Mouse (Mus musculus) hindbrain, embryonic 13.5 days (tissue): ENCODE measurements around the gene Chrdl2. TPM values are rescaled to one million over a fixed set of nuclear protein-coding genes. Genes with fewer than 3 reads are reported as not detected.
A peak's percentile ranks its signal among the peaks of the same experiment; 100 is the strongest.

Source experiments
- ATAC-seq: fragments of 200-750 bp; cut with Nextera tagmentation; 2 replicates; pipeline ENCODE4 v1.8.0; 2017; ENCODE audit warnings: moderate TSS enrichment; ENCODE audit not compliant: low FRiP score
- H3K27ac ChIP-seq: fragments of 300-500 bp; sonication (generic); 2 replicates; pipeline ENCODE4 v1.5.1; 2015; ENCODE audit warnings: inconsistent platforms, mild to moderate bottlenecking, moderate library complexity
- H3K27me3 ChIP-seq: fragments of 300-500 bp; sonication (generic); 2 replicates; pipeline ENCODE4 v1.6.1; 2015; ENCODE audit warnings: mild to moderate bottlenecking, inconsistent platforms
- H3K36me3 ChIP-seq: fragments of 300-500 bp; sonication (generic); 2 replicates; pipeline ENCODE4 v1.6.1; 2015; ENCODE audit warnings: mild to moderate bottlenecking, inconsistent platforms
- H3K4me1 ChIP-seq: fragments of 300-500 bp; sonication (generic); replicated peaks from 2 replicates; pipeline ENCODE4 v1.6.1; 2015; ENCODE audit warnings: inconsistent platforms
- H3K4me2 ChIP-seq: fragments of 300-500 bp; sonication (generic); 2 replicates; pipeline ENCODE4 v1.6.1; 2015; ENCODE audit warnings: inconsistent platforms, mild to moderate bottlenecking, moderate library complexity
- H3K4me3 ChIP-seq: fragments of 300-500 bp; sonication (generic); 2 replicates; pipeline ENCODE4 v1.5.1; 2015; ENCODE audit warnings: mild to moderate bottlenecking, inconsistent platforms
- H3K9ac ChIP-seq: fragments of 300-500 bp; sonication (generic); 2 replicates; pipeline ENCODE4 v1.6.1; 2015; ENCODE audit warnings: mild to moderate bottlenecking, inconsistent platforms
- H3K9me3 ChIP-seq: fragments of 300-500 bp; sonication (generic); 2 replicates; pipeline ENCODE4 v1.6.1; 2016; ENCODE audit warnings: inconsistent platforms
- WGBS: fragments of 180-500 bp; shearing (Covaris S2); methylation state at CpG from one replicate; pipeline ENCODE4 v1.1.7; 2015; 5-methylcytosine and 5-hydroxymethylcytosine counted together
- polyA plus RNA-seq: library from polyadenylated mRNA; unstranded; fragments of >200 nt; fragmentation: Nextera tagmentation; extraction: Ambion mirVana; gene quantifications from 2 replicates; pipeline ENCODE4 v1.2.1, GENCODE M21; 2015

Chrdl2 gene
- polyA plus RNA-seq, 1 experiment from 2014 or later: 0.42 TPM

DNA sequence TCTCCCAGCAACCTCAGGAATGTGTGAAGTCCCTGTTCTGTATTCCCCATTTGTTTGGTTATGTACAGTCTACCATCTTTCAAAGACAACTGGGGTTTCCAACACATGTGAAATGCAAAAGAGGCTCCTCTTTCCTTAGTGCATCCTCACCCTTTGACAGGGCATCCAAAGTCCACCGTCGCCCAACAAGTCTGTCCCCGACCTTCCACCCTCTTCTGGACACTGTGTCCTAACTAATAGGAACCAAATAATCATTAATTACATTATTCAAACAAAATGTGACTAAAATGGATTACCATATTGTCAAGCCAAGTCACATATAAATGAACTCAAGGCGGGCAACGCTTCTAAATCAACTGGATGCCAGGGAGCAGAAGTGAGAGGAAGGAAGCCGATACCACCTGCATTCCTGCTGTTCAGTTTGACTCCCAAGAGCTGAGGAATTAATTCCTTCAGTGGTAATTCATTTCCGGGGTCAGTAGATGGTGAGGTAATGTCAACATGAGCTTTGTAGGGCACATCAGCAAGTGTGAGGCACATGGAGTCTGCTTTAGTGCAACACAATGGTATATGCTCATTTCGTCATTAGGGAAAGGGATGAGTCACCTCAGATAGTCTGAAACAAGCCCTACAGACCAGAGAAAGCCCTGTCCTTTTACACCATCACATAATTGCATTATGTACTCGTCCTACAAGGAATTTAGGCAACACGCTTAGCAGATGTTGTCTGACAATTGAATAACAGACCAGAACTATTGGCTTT lies 31.6 kb upstream of the Chrdl2 start:
- Histone ChIP-seq H3K9me3 (no peaks in the 10 kb centered on the region), H3K27ac (peak overlapping the region; percentile 40; the same call in 1 of the 2 replicates), H3K4me2 (no peak overlapping the region), H3K27me3 (no peaks in the 10 kb centered on the region), H3K9ac (no peak overlapping the region), H3K4me3 (no peak overlapping the region), H3K36me3 (no peaks in the 10 kb centered on the region), H3K4me1 (peaks cover 56% of the 10 kb centered on the region)
- no peak for ATAC-seq
- 74% methylated on average over 10 of the region's 10 CpGs for WGBS

DNA sequence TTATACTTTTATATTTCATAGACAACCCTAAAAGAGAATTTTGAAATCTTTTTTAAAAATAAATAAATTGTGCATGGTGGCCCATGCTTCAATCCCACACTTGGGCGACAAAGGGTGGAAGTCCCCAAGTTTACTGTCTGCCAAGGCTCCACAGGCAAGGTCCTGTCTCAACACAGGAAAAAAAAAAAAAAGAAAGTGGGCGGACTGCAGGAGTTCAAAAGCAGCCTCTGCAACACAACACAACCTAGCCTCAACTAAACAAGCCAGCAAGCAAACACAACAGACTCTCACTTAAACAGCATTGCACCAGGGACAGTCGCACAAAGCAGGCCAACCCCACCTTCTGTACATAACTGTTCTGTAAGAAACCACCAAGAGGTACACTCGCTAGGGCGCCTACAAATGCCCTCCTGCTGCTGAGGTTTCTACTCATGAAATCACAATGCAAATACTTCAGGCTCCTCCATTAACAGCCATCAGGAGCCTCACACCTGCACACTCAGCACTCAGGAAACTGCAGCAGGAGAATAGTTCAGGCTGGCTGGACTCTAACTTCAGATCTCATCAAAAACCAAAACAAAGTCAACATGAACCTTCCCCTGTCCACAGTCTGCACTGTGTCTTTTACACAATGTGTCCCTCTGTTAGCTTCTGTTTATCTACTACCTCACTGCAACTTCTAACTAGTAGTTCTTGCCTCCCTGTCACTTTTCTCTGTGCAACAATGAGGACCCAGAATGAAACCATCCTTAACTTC lies 30.0 kb upstream of the Chrdl2 start:
- no peaks in the 10 kb centered on the region for H3K36me3 ChIP-seq
- no peak overlapping the region for H3K4me2 ChIP-seq
- 88% methylated on average over 5 of the region's 5 CpGs for WGBS
- H3K4me3 ChIP-seq: no peak overlapping the region
- peaks cover 59% of the 10 kb centered on the region for H3K4me1 ChIP-seq
- no peak overlapping the region for H3K9ac ChIP-seq
- H3K9me3 ChIP-seq: no peaks in the 10 kb centered on the region
- H3K27ac ChIP-seq: no peak overlapping the region
- H3K27me3 ChIP-seq: no peaks in the 10 kb centered on the region
- ATAC-seq: no peak

DNA sequence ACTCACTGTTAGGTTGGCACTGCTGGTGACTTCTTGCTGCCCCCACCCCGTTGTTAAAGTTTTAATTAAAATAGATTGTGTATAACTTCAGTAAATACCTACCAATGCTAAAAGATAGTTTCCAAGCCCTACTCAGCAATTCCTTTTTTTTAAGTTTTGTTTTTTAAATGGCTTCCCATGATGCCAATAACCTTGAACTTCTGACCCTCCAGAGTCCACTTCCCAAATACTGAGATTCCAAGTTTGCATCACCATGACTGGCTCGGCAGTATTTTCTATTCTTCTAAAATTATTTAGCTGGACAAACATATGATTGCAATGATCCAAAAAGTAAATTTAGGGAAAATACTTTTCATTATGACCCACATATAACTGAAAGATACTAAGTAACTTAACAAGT lies 27.9 kb upstream of the Chrdl2 start:
- H3K4me2 ChIP-seq: no peak overlapping the region
- H3K27me3 ChIP-seq: no peaks in the 10 kb centered on the region
- WGBS: 87% methylated on average over 2 of the region's 2 CpGs
- no peak overlapping the region for H3K9ac ChIP-seq
- H3K4me3 ChIP-seq: no peak overlapping the region
- no peak overlapping the region for H3K27ac ChIP-seq
- H3K9me3 ChIP-seq: no peaks in the 10 kb centered on the region
- H3K4me1 ChIP-seq: peaks cover 46% of the 10 kb centered on the region
- no peak for ATAC-seq
- H3K36me3 ChIP-seq: no peaks in the 10 kb centered on the region

DNA sequence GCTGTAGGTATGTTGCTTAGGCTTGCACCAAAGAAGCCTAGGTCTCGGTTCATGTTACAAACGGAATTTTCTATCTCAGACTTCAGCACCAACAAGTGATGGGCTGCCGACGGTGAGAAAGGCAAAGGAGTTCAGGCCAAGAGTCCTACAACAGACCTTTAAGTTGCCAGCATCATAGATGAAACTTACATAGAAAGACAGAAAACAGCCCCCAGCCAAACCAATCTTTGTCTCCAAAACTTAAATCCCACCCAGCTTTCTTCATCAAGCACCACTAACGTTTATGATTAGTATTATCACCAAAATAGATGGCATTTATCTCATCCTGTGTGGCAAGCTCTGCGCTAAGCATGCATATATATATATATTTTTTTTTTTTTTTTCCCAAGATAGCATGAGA lies 26.9 kb upstream of the Chrdl2 start:
- Histone ChIP-seq H3K4me1 (peaks cover 38% of the 10 kb centered on the region), H3K27ac (0 out of 2 replicates have a peak overlapping the region, but pooled peaks have one; percentile 35), H3K27me3 (no peaks in the 10 kb centered on the region), H3K4me2 (peak overlapping the region; percentile 86), H3K9ac (peak overlapping the region; percentile 95), H3K9me3 (no peaks in the 10 kb centered on the region), H3K36me3 (no peaks in the 10 kb centered on the region), H3K4me3 (peak overlapping the region; percentile 95)
- 11% methylated on average over 6 of the region's 6 CpGs for WGBS
- ATAC-seq: no peak

DNA sequence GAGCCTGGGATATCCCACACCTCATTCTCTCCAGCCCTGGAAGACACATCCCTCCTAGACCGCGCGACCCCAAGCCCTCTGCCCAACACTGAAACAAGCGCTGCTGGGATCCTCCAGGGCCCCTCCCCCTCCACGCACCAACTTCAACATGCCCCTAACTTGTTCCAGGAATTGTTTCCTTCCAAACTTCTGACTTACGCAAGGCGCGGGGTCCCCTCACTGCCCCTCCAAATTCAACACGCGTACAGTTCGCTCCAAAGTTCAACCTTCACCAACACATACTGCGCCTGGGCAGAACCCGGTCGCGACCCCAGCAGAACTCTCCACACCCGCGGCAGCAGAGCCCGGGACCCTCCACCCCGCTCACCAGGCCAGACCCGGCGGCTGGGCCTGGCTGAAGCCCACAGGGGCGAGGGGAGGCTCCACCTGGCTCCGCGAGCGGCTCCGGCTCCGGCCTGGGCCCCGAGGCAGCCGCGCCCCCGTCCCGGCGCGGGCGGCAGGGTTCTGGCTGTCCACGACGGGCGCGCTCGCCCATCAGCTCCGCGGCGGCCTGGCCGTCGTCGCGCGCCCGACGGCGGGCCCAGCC lies 26.3 kb upstream of the Chrdl2 start:
- ATAC-seq: peak; percentile 82
- under 1% methylated on average over 51 of the region's 51 CpGs for WGBS
- H3K4me3 ChIP-seq: peak overlapping the region; percentile 95
- H3K9me3 ChIP-seq: no peaks in the 10 kb centered on the region
- peak overlapping the region; percentile 95 for H3K9ac ChIP-seq
- peaks cover 32% of the 10 kb centered on the region for H3K4me1 ChIP-seq
- peak overlapping the region; percentile 98 for H3K27ac ChIP-seq
- H3K27me3 ChIP-seq: no peaks in the 10 kb centered on the region
- no peaks in the 10 kb centered on the region for H3K36me3 ChIP-seq
- H3K4me2 ChIP-seq: peak overlapping the region; percentile 86

DNA sequence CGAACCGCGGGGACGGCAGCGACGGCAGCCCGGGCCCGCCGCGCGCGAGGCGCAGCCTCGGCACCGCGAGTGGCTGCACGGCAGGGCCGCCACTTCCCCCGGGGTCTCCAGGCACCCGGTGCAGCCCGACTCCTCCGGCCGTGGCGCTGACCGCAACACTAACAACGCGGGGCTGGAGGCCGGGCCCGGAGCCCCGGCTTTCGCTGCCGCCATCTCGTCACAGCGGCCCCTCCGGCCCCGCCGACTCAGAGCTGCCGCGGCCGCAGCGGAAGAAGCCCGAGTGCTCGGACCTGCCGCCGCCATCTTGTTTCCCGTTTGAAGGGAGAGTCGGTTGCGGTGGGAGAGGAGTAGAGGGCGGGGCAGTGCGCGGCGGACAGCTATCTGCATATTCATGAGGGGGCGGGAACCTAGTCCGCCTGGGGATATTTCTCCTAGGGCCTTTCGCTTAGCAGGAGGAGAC lies 25.8 kb upstream of the Chrdl2 start, which contains the start of gene Rnf169:
Rnf169 (minus strand) TSS at position 317 of the 460 bp plus-strand sequence.
- H3K36me3 ChIP-seq: no peaks in the 10 kb centered on the region
- peak; percentile 94 for ATAC-seq
- WGBS: under 1% methylated on average over 37 of the region's 55 CpGs
- H3K4me3 ChIP-seq: peak within 1 kb of the TSS; percentile 95
- peak within 1 kb of the TSS; percentile 86 for H3K4me2 ChIP-seq
- H3K27me3 ChIP-seq: no peaks in the 10 kb centered on the region
- no peaks in the 10 kb centered on the region for H3K9me3 ChIP-seq
- peak within 1 kb of the TSS; percentile 98 for H3K27ac ChIP-seq
- H3K9ac ChIP-seq: peak within 1 kb of the TSS; percentile 95
- H3K4me1 ChIP-seq: peaks cover 30% of the 10 kb centered on the region

DNA sequence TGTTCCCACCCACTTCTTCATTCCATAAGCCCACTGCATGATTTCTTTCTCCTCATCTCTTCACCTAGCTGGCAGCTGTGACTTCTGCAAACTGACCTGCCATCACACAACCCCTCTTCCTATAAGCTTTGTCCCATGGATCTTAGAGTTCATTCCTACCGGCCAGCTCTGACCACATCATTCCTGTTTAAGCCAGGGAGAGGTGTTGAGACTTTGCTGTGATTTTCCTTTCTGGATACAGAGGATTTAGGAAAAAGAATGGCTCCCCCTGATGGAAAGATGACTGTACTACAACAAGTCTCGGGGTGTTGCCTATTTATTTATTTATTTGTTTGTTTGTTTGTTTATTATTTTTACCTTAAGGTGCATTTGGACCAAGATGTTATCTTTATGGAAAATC lies 24.7 kb upstream of the Chrdl2 start:
- Histone ChIP-seq H3K27me3 (no peaks in the 10 kb centered on the region), H3K36me3 (no peaks in the 10 kb centered on the region), H3K9me3 (no peaks in the 10 kb centered on the region), H3K4me3 (peak overlapping the region; percentile 95; the same call in 1 of the 2 replicates), H3K27ac (peak overlapping the region; percentile 72), H3K4me2 (no peak overlapping the region), H3K9ac (no peak overlapping the region), H3K4me1 (peaks cover 26% of the 10 kb centered on the region)
- WGBS: 6% methylated on average over 2 of the region's 2 CpGs
- ATAC-seq: no peak

DNA sequence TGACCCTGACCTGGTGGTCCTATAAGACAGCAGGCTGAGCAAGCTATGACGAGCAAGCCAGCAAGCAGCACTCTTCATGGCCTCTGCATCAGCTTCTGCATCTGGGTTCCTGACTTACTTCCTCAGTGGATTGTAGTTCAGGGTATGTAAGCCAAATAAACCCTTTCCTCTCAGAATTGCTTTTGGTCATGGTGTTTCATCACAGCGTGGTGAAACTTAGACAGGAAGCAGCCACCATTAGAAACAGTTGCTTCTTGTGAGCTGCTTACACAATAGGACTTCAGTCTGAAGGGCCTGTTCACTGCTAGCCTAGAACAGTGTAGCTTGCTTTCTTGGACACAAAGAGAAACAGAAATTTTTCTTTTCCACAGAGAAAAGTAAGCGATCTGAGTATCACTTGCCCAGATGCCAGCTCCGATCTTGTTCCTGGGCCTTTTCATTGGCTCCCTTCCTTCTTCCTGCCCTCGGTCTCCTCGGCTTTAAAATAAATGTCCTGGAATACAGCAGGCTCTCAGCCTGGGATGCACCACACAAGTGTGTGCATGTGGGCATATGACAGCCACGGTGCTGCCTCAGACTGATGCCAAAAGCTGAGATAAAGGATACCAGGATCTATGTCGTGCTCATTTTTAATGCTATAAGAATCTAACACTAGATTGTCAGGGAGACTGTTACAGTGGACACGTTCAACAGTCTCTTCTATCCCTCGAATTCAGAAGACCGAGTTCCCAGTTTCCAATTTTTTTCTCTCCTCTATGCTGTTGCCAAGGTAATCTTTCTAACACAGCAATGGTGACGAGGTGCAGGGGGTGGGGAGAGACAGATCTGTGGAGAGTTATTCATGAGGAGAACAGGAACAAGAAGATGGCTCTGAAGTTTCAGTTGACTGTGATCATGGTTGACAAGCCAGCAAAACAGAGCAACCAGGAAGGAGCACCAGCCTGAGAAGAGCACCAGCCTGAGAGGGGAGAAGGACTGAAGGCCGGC lies 23.4 kb upstream of the Chrdl2 start:
- no peak overlapping the region for H3K27ac ChIP-seq
- WGBS: 82% methylated on average over 13 of the region's 13 CpGs

DNA sequence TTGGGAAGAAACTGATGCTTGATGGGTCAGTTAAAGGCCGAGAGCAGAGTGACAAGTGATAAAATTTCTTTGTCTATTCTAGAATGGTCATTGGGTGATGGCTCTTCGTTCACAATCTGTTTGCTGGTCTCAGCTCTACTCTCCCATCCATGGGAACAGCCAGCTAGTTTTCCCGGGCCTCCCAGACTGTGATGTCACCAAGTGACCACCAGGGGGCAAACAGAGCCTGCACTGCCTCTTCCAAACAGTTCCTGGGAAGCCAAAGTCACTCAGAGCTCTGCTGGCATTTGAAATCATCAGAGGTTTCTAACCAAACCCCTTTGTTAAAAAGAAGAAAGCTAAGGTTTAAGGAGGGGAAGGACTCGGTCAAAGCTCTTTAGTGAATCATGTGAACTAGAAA lies 17.2 kb upstream of the Chrdl2 start:
- Histone ChIP-seq H3K27ac (no peak overlapping the region), H3K4me2 (no peak overlapping the region), H3K36me3 (no peaks in the 10 kb centered on the region), H3K4me3 (no peak overlapping the region), H3K9ac (no peak overlapping the region), H3K9me3 (no peaks in the 10 kb centered on the region), H3K27me3 (no peaks in the 10 kb centered on the region; the same call in 1 of the 2 replicates), H3K4me1 (no peaks in the 10 kb centered on the region)
- WGBS: 5% methylated on average over 4 of the region's 4 CpGs
- ATAC-seq: 0 out of 2 replicates have a peak, but pooled peaks have one; percentile 43

More for the DNA sequence above, 23.4 kb upstream of the Chrdl2 start:
- no peaks in the 10 kb centered on the region for H3K9me3 ChIP-seq
- ATAC-seq: no peak
- H3K36me3 ChIP-seq: no peaks in the 10 kb centered on the region
- no peak overlapping the region for H3K4me3 ChIP-seq
- no peak overlapping the region for H3K9ac ChIP-seq
- H3K27me3 ChIP-seq: no peaks in the 10 kb centered on the region
- H3K4me1 ChIP-seq: peaks cover 24% of the 10 kb centered on the region
- H3K4me2 ChIP-seq: no peak overlapping the region

DNA sequence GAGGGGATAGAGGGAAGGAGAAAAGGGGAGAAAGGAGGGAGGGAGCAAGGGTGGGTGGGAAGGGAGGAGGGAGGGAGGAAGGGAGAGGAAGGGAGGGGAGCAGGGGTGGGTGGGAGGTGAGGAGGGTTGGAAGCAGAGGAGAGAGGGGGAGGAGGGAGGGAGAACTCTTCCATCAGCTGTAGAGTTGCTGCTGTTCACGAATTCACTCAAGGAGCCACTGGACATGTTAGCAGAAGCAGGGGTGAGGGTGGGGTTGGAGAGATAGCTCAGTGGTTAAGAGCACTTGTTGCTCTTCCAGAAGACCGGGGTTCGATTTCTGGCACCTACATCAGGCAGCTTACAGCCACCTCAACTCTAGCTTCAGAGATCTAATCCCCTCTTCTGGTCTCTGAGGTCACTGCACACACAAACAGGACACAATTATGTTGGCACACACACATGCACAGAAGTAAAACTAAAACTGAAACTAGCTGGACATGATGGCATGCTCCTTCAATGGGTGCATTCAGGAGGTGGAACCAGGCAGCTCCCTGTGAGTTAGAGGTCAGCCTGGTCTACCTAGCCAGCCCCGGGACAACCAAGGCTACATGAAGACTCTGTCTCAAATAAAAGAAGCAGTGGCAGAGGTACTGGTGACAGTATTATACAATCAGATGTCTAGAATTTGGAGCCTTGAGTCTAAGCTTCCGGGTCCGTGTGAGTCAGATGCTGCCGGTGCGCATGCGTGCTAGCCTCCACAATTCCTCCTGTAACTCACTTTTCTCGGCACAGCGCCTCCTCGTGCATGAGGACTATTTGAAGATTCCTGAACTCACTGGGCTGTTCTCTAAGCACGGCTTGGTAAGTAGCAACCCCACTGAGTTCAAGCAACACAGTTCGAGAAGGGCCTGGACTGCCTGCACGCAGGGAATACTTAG lies 15.9 kb upstream of the Chrdl2 start:
- 57% methylated on average over 15 of the region's 15 CpGs for WGBS
- H3K36me3 ChIP-seq: no peaks in the 10 kb centered on the region
- ATAC-seq: no peak

More for the DNA sequence above, 15.9 kb upstream of the Chrdl2 start:
- Histone ChIP-seq H3K4me2 (0 out of 2 replicates have a peak overlapping the region, but pooled peaks have one; percentile 16), H3K27ac (no peak overlapping the region), H3K9ac (no peak overlapping the region), H3K4me3 (no peak overlapping the region), H3K9me3 (no peaks in the 10 kb centered on the region), H3K27me3 (no peaks in the 10 kb centered on the region; the same call in 1 of the 2 replicates), H3K4me1 (no peaks in the 10 kb centered on the region)
